Mouse (Mus musculus) kidney, embryonic 14.5 days (tissue): ENCODE measurements at regions not wholly inside any gene's neighbourhood (a gene's known extent, or its start where the extent isn't known, plus 50 kb on each side); places are given as distances from the start of the nearest gene placed in this dataset.
A peak's percentile ranks its signal among the peaks of the same experiment; 100 is the strongest.

ENCODE experiments used
- ATAC-seq: fragments of 200-750 bp; cut with Nextera tagmentation; 2 replicates; pipeline ENCODE4 v1.8.0; 2017; ENCODE audit warnings: moderate number of reproducible peaks, mild to moderate bottlenecking, moderate TSS enrichment, moderate library complexity; ENCODE audit not compliant: low FRiP score, low TSS enrichment
- H3K27ac ChIP-seq: fragments of 300-500 bp; sonication (generic); 2 replicates; pipeline ENCODE4 v1.5.1; 2014; ENCODE audit warnings: low read depth, mild to moderate bottlenecking, low read length, moderate library complexity, mixed read lengths
- H3K27me3 ChIP-seq: fragments of 300-500 bp; sonication (generic); 2 replicates; pipeline ENCODE4 v1.6.1; 2014; ENCODE audit warnings: mild to moderate bottlenecking, low read length; ENCODE audit not compliant: control insufficient read depth, insufficient read depth
- H3K36me3 ChIP-seq: fragments of 300-500 bp; sonication (generic); 2 replicates; pipeline ENCODE4 v1.6.1; 2014; ENCODE audit warnings: low read length, mixed read lengths; ENCODE audit not compliant: control insufficient read depth, insufficient read depth
- H3K4me1 ChIP-seq: fragments of 300-500 bp; sonication (generic); 2 replicates; pipeline ENCODE4 v1.6.1; 2014; ENCODE audit warnings: low read length, mixed read lengths; ENCODE audit not compliant: control insufficient read depth, insufficient read depth
- H3K4me2 ChIP-seq: fragments of 300-500 bp; sonication (generic); replicated peaks from 2 replicates; pipeline ENCODE4 v1.6.1; 2014; ENCODE audit warnings: low read depth, mild to moderate bottlenecking, low read length
- H3K4me3 ChIP-seq: fragments of 300-500 bp; sonication (generic); 2 replicates; pipeline ENCODE4 v1.5.1; 2014; ENCODE audit warnings: mild to moderate bottlenecking, low read length
- H3K9ac ChIP-seq: fragments of 300-500 bp; sonication (generic); 2 replicates; pipeline ENCODE4 v1.6.1; 2014; ENCODE audit warnings: low read depth, mild to moderate bottlenecking, low read length, moderate library complexity
- H3K9me3 ChIP-seq: fragments of 300-500 bp; sonication (generic); 2 replicates; pipeline ENCODE4 v1.6.1; 2016; ENCODE audit warnings: low read length; ENCODE audit not compliant: control insufficient read depth
- WGBS: fragments of 180-500 bp; shearing (Covaris S2); extraction: QIAGEN DNeasy Blood & Tissue Kit; methylation state at CpG from one replicate; pipeline ENCODE4 v1.1.7; 2014; 5-methylcytosine and 5-hydroxymethylcytosine counted together

DNA sequence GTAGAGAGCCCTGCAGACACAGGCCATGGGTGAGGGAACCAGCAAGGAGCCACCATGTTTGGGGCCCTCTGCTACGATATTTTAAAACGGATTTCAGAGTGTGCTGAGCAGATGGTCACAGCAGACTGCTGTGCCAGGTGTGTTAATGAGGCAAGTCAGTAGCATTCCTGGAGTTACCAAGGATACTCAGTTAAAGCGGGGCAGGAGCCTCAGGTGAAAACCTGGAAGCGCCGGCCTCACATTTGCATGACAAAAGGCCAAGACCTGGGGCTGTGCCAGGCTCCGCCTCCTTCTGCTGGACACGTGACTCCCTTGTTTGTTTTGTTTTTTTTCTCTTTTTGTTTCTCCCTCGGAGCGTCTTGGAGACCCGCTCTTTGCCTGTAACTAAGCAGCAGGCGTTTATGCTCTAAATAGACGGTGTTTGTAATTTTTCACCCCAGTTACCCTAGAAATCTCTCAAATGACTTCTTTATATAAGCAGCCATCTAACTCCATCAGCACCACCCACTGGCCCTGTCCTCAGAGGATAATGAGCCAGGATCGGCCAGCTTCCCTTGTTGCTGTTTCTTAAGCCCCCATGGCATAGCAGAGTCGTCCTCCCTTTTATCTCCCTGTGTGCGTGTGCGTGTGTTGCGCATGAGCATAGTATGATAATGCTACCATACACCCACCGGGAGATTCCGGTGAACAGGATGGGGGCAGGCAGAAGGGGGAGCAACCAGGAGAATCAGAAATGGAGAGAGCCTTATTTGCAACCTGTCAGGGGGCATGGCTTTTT, 166.9 kb upstream of the Gm3448 start:
- Histone ChIP-seq H3K9ac (peak overlapping the region; percentile 34), H3K4me2 (peak overlapping the region; percentile 53), H3K36me3 (no peaks in the 10 kb centered on the region), H3K4me3 (peak overlapping the region; percentile 35), H3K27ac (no peak overlapping the region), H3K9me3 (no peaks in the 10 kb centered on the region), H3K4me1 (no peaks in the 10 kb centered on the region; the same call in 1 of the 2 replicates), H3K27me3 (no peaks in the 10 kb centered on the region)
- peak; percentile 59 for ATAC-seq
- WGBS: 6% methylated on average over 19 of the region's 19 CpGs

DNA sequence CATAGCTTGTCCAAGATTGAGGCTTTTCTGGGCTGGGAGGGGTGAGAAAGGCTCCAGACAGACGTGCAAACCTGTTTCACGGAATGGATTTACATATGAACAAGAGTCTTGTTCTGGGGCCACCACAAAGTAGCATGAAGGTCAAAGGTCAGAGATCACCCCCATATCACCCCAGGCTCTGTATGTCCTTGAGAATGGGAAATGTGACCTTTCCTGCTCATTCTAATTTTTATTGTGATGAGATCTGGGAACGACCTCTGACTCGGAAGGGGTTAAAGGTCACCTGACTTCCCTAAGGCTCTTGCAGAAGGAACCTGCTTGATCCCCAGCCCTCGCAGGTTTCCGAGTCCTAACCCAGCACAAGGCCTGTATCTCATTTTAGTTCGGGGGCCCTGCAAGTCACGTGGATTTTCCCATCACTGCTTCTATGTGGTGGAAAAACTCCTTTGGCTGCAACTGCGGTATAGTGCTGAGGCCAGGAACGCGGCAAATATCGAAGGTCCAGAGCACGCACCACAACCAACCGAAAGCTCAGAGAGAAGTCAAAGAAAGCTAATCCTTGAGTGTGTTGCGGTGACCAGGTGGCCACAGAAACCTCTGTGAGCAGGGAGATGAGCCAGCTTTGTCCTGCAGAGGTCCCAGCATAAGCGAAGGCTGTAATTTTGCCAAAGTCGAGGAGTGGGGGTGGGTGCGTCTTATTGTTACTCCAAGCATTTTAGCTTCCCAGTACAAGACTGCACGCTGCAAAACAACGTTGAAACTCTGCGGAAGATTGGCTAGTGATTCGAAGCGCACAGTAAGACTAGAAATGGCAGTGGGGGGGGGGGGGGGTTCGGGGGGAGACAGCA, 166.1 kb upstream of the Gm3448 start:
- no peaks in the 10 kb centered on the region for H3K9me3 ChIP-seq
- H3K27me3 ChIP-seq: no peaks in the 10 kb centered on the region
- ATAC-seq: 0 out of 2 replicates have a peak, but pooled peaks have one; percentile 17
- 37% methylated on average over 24 of the region's 24 CpGs for WGBS
- H3K9ac ChIP-seq: no peak overlapping the region; the same call in 1 of the 2 replicates
- H3K36me3 ChIP-seq: no peaks in the 10 kb centered on the region
- H3K4me2 ChIP-seq: peak overlapping the region; percentile 53
- peak overlapping the region; percentile 35; the same call in 1 of the 2 replicates for H3K4me3 ChIP-seq
- H3K4me1 ChIP-seq: no peaks in the 10 kb centered on the region; the same call in 1 of the 2 replicates
- H3K27ac ChIP-seq: no peak overlapping the region

DNA sequence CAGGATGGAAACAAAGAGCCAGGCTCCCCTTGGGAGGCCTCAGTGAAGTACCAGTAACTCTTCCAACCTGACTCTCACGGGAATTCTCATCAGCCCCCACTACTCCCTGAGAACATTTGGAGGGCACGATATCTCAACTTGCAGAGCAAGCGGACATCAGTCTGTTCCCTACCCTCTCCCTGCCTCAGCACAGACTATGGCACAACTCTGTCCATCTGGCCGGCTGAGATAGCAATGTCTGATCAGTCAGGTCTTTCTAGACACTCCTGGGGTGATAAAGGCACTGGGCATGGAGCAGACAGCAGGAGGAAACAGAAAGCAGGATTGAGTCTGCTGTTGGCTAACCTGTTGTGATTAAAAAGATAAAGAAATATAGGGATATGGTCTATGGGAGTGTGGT, 164.5 kb upstream of the Gm3448 start:
- Histone ChIP-seq H3K27me3 (no peaks in the 10 kb centered on the region), H3K4me1 (no peaks in the 10 kb centered on the region; the same call in 1 of the 2 replicates), H3K4me2 (no peak overlapping the region), H3K27ac (no peak overlapping the region), H3K9ac (no peak overlapping the region), H3K36me3 (no peaks in the 10 kb centered on the region), H3K9me3 (no peaks in the 10 kb centered on the region), H3K4me3 (no peak overlapping the region)
- ATAC-seq: no peak
- 72% methylated on average over 4 of the region's 4 CpGs for WGBS

DNA sequence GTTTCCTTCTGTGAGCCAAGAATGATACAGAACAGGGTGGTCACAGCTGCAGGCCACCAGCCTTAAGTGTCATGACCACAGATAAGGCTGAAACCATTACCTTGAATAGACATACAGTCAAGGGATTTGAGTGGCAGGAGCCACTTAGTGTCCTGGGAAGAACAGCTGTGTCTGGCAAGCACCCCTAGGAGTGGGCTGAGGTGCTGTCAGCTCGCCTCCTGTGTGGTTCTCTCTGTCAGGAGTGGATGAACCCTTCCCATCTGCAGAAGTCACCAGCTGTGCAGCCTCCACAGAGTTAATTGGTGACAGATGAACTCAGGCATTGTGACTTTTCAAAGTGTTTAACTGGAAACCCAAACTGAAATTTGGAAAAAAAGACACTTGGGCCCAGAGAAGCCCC, 163.2 kb upstream of the Gm3448 start:
- H3K27ac ChIP-seq: no peak overlapping the region
- no peak overlapping the region for H3K4me2 ChIP-seq
- no peak for ATAC-seq
- H3K36me3 ChIP-seq: no peaks in the 10 kb centered on the region
- H3K4me1 ChIP-seq: no peaks in the 10 kb centered on the region; the same call in 1 of the 2 replicates
- no peaks in the 10 kb centered on the region; the same call in 1 of the 2 replicates for H3K27me3 ChIP-seq
- WGBS: 44% methylated on average over 1 of the region's 1 CpGs
- no peak overlapping the region for H3K9ac ChIP-seq
- H3K9me3 ChIP-seq: no peaks in the 10 kb centered on the region
- H3K4me3 ChIP-seq: no peak overlapping the region

DNA sequence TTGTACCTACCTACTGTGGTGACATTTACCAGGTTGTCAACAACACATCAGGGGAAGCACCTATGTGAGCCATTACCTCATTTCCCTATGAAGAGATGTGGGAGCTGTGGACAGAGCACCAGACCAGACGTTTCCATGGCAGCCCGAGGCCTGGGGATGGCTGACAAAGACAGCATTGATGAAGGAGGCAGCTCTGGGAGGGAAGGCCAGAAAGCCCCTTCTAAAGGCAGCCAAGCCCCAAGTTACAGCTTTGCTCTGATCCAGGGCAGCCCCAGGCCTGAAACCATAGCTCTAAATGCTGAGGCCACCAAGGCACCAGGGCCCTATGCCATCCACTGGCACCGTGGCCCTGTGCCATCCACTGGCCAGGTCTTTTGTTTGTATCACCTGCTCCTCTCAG, 157.9 kb upstream of the Gm3448 start:
- no peak overlapping the region for H3K4me2 ChIP-seq
- no peaks in the 10 kb centered on the region for H3K36me3 ChIP-seq

DNA sequence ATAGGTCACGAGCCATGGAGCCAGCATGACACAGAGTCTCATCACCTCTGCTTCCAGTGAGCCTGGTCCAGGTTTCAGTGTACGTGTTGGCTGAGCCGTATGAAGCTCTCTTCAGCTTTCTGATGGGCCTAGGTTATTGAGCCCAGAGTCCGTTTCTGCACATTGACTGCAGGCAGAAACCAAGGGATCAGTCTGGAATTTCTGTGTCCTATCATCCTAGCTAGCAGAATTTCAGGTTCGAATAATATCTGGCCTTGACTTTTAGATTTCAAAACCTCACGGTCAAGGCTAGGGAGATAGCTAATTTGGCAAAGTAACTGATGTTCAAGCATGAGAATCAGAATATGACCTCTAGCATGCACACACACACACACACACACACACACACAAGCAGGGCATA, 156.0 kb upstream of the Gm3448 start:
- Histone ChIP-seq H3K27ac (no peak overlapping the region), H3K4me3 (no peak overlapping the region), H3K36me3 (no peaks in the 10 kb centered on the region), H3K4me2 (no peak overlapping the region), H3K9me3 (no peaks in the 10 kb centered on the region), H3K9ac (no peak overlapping the region), H3K27me3 (no peaks in the 10 kb centered on the region; the same call in 1 of the 2 replicates), H3K4me1 (peaks cover 12% of the 10 kb centered on the region)
- 94% methylated on average over 6 of the region's 6 CpGs for WGBS
- no peak for ATAC-seq

More for the DNA sequence above, 157.9 kb upstream of the Gm3448 start:
- Histone ChIP-seq H3K27ac (no peak overlapping the region), H3K9me3 (no peaks in the 10 kb centered on the region), H3K9ac (no peak overlapping the region), H3K4me3 (no peak overlapping the region), H3K27me3 (no peaks in the 10 kb centered on the region; the same call in 1 of the 2 replicates), H3K4me1 (peaks cover 9% of the 10 kb centered on the region)
- 71% methylated on average over 3 of the region's 3 CpGs for WGBS
- no peak for ATAC-seq

DNA sequence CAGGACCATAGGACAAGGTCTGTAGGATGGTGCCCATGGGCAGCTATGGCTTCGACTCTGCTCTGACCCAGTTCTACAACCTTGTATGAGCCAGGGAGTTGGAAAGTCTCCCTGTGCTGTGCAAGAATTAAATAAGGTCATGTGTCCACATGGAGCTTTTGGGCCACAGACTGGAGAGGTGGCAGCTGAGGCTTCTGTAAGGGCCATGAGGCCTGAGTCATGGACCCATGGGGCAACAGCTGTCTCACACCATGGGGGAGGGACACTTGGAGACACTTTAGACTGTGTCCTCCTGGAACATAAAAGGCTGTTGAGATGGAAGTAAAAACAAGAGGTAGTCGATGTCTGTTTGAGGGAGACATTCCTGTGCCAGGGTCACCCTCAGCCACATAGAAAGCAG, 154.5 kb upstream of the Gm3448 start:
- H3K4me2 ChIP-seq: no peak overlapping the region
- no peak overlapping the region for H3K4me3 ChIP-seq
- H3K27ac ChIP-seq: no peak overlapping the region
- no peak for ATAC-seq
- H3K4me1 ChIP-seq: peaks cover 12% of the 10 kb centered on the region
- H3K9me3 ChIP-seq: no peaks in the 10 kb centered on the region
- H3K36me3 ChIP-seq: no peaks in the 10 kb centered on the region
- WGBS: 69% methylated on average over 2 of the region's 2 CpGs
- no peak overlapping the region for H3K9ac ChIP-seq
- H3K27me3 ChIP-seq: no peaks in the 10 kb centered on the region; the same call in 1 of the 2 replicates

DNA sequence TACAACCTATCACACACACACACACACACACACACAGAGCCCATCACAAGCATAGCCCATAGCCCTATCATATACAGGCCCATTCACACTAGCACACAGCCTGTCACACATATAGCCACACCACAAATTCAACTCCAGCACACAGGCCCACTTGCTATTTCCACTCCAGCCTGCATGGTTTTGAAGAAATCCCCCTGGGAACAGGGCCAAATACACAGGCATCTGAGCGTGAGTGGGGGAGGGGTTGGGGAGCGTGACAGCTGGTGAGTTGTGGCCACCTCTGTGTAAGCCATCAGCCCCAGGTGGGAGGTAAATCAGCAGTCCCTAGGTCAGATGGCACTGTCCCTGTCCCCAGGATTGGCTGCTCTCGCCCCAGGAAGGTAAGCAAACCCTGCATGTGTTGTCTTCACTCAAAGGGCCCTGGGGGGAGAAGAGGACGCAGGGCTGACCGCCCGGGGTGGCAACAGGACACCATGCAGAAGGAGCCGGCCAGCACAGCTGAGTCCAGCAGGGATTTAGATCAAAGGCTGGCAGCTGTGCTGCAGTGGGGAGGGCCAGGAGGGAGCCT, 153.6 kb upstream of the Gm3448 start:
- peak; percentile 90 for ATAC-seq
- H3K4me2 ChIP-seq: no peak overlapping the region
- no peaks in the 10 kb centered on the region; the same call in 1 of the 2 replicates for H3K27me3 ChIP-seq
- H3K4me1 ChIP-seq: peaks cover 12% of the 10 kb centered on the region
- no peak overlapping the region for H3K27ac ChIP-seq
- H3K36me3 ChIP-seq: no peaks in the 10 kb centered on the region
- no peak overlapping the region for H3K4me3 ChIP-seq
- H3K9me3 ChIP-seq: no peaks in the 10 kb centered on the region
- WGBS: 10% methylated on average over 7 of the region's 7 CpGs
- no peak overlapping the region; the same call in 1 of the 2 replicates for H3K9ac ChIP-seq
